Mouse (Mus musculus) left cerebral cortex, adult 11 months (tissue): ENCODE data around the gene Jakmip3.

Source experiments
- DNase-seq: peaks from one replicate; pipeline ENCODE4 v3.0.0; 2022; ENCODE audit warnings: low spot score

The Jakmip3 gene

DNA sequence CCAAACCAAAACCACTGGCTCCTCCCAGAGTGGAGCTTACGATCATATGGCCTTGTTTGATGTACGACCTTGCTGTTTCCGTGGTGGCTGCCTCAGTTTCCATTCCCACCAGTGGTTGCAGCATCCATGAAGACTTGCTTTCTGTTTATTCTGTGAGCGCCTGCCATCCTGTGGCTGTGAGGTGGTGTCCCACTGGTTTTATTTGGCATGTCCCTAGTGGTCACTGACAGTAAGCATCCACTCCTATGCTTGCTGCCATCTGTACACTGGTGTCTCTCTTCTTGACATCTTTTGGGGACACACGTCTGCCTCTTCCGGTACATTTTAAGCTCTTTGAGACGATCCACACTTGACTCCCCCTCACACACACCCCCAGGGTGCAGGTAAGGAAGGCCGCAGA is 7.2 kb downstream of the Jakmip3 start:
- DNase-seq: no peak

DNA sequence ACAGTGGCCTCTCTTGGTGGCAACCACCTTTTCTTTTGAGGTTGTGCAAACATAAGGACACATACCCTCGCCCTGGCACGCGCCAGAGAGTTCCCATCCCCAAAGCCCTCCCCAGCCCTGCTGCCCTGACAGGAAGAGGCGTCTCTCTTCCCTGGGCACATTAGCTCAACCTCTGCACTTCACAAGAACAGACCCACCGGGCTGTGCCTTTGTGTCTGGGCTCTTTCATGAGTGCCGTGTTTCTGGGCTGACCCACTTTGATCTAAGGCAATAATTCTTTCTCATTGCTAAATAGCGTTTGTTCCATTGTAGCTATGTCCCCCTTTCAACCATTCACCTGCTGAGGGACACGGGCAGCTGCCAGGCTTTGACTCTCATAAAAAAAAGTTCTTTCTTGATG is 7.8 kb downstream of the Jakmip3 start:
- DNase-seq: no peak

DNA sequence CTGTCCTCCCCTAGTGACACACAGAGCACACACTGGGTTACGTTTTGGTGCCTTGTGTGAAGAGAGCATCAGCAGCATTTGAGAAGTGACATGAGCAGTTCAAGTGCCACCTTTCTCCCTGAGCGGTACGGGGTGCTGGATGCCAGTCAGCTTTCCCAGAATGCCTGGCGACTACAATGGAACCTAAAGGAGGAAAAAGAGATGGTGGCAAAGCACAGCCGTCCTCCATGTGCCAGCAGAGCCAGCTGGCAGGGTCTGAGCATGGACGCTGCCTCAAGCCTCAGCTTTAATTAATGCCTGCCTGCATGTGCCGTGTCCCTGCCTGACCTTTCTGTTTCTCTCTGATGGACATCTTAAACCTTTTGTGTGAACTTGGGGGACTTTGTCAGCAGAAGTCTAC is 15.3 kb downstream of the Jakmip3 start:
- DNase-seq: no peak

DNA sequence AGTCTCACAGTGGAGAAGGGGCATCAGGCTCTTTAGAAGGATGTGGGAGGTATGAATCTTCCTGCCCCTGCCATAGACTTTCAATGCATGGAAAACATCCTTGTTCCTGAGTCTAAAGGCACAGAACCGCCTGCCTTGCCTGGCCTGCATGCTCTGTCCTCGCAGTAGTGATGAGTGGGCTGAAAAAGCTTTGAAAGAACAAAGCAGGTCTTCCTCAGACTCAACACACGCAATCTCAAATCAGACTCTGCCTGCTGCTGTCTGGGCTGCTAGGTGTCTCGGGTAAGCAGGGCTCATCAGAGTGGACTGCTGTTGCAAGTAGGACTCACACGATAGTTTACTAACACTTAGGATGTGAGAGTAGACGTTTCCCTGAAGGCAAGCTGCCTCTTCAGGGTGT is 16.6 kb downstream of the Jakmip3 start:
- DNase-seq: no peak

DNA sequence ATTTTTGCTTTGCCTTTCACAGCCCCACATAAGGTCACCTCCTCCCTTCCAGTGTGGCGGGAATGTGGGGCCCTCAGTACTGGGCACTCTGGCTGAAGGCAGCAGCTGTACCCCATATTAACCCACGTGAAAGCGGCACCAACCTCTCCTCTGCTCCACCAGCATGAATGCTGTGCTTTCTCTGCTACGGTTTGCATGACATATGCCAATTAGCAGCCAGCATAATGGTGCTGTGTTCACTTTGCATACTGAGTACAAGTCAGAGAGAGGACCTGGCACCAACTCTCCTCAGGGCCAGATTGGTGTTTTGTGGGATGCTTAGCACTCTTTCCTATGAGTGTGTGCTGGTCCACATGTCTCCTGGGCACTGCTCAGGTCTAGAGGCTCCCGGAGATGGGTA is 19.2 kb downstream of the Jakmip3 start:
- DNase-seq: peak; percentile 27

DNA sequence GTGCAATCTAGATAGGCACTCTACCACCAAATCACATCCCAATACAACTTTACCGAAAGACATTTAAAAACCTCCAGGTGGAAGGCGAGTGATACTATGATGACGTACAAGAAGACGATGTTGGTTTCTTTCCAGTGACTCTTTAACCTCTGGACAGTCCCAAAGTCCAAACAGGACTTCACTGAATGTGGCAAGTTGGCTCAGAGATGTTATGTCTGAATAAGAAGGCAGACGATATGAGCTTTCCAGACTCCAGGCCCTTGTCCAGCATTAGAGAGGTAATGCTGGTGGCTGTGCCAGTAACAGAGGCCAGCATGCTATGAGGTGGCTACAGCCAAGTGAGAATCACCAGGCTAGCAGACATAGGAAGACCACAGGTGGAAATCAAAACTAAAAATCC is 23.2 kb downstream of the Jakmip3 start:
- no peak for DNase-seq

DNA sequence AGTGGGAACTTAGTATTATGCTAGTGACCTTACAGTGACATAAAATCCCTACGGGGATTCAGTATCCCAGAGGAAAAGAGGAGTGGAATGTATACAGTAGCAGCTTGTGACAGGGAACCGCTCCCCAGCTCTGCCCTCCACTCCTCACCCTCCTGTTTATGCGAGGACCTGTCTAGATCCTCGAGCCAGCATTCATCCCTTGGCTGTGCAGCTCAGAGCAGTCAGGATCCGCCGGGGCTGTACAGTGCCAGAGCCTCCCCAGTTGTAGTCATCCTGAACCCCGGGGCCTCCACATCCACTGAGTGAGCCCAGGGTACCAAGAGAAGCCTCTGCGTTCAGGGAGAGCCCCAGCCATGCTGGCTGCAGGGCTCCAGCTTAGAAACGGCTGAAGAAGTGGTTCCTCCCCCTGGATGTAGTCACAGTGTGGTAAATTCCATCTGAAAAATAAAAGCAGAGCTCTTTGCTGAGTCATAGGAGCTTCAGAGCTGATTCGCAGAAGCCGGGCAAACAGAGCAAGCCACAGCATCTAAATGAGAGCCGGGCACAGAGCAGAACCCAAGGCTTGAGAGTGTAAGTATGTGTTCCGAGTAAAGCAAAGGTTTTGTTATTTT is 27.6 kb downstream of the Jakmip3 start:
- DNase-seq: peak; percentile 31

DNA sequence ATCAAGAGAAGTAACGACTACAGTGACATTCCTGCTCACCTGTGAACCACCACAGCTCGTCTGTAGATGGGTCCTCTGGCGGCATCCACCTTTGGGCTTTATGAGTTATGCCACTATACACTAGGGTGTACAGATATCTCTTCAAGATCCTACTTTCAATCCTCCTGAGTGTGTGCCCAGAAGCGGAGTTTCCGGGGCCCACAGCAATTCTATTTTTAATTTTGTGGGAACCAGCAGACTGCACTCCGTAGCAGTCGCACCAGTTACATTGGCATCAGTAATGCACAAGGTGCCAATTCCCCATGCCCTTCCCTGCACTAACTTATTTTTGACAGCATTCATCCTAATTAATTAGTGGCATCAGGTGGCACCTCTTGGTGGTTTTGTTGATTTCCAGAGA is 37.0 kb downstream of the Jakmip3 start:
- DNase-seq: no peak

DNA sequence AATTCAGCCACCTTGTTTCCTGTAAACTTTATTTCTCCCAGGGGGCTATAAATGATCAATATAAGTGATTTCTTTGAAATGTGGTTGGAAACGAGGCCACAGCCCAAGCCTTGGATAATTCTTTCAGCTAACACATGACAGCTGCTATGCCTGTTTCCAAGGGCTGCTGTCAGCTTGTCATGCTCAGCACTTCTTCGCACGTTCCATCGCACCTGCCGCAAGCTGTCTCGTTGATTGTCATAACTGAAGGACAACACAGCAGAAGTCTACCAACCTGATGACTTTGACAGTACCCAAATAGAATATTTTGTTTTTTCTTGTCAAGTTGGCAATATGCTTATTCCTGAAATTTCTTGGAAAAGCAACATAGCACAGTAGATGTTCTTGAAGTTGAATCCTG is 44.0 kb downstream of the Jakmip3 start:
- DNase-seq: no peak

DNA sequence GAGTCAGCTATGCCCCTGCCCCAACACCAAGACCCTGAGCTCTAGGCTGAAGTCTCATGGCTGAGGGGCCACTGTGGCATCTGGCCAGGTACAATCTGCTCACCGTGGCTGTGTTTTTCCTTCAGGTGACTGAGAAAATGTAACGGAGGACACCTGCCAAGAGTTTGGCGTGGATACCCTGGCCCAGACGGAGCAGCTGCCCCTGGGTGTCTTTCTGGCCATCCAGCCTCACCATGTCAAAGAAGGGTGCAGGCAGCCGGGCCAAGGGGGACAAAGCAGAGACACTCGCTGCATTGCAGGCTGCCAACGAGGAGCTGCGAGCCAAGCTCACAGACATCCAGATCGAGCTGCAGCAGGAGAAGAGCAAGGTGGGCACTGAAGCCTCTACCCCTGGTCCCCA is 48.6 kb downstream of the Jakmip3 start:
- DNase-seq: no peak

DNA sequence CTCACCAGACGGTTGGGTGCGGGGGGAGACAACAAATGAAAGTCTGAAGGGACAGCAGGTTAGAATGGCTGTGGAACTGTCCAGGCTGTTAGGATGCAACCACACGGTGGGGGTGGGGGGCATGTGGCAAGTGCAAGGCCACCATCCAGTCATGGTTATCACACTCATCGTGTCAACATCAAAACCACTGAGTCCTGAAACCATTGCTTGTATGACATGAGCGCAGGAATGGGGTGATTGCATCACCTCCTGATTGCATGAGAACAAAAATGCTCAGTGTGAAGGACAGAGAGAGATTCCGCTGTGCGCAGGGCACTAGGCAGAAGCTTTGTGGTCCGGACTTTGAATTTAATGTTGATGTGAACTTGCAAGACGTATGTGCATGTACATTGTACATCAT is 62.2 kb downstream of the Jakmip3 start:
- no peak for DNase-seq

DNA sequence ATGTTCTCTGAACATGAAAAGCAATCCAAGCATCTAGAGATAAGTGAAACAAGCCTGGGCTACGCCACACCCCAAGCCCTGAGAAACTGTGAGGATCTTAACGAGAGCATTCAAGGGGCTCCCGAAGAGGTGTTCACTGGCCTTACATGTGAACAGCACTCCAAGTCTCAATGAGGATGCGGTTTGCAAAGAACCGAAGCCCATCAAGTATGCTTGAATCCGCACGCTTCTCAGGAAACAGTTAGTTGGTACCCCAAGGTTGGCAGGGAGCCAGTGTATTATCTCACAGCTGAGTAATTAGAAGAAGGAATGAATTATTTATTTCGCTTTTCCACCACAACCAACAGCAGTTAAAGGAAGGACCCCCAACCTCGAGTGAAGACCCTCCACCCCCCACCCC is 62.7 kb downstream of the Jakmip3 start:
- DNase-seq: no peak

DNA sequence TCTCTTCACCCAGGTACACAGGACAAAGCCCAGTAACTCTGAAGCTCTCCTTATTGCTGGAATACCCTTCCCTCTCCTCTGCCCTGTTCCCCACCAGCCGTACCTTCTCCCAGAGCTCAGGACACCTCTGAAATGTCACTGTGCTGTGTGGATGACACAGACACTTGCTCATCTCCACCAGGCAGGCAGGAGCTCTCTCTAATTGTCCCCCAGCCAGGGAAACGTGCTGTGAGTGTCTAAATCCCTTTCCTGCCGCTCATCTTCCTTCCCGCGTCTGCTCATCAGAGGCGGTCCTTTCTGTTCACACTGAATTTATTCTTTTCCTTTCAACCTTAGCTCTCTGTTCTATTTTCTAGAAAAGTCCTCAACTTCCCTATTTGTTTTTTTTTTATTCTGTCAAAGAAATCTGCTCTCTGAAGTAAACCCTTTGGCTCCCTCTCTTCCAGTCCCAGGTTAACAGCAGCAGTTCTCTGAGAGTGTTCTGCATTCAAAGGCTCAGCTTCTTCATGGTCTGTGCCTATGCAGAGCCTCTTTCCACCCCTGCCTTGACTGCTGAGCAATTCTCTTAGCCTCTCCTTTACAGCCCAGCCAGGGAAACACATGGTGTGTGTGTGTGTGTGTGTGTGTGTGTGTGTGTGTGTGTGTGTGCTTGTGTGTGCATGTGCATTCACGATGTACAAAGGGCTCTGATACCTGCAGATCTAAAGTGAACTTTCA is 69.4 kb downstream of the Jakmip3 start:
- DNase-seq: no peak

DNA sequence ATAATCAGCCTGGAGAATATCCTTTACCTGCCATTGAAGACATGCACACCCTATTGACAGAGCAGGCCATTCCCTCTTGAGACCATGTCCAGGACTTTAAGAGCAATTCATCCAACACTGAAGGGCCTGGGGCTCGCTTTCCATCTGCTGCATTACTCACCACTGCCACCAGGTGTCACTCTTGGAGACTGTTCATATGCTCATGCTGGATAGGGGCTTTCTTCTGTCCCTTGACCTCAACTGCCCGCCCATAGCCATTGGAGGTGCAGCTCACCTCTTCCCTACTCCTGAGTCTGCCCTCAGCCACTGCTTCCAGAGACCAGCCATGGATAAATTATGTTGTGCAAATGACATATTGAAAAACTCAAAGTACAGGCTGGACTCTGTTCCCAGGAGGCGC is 70.5 kb downstream of the Jakmip3 start:
- DNase-seq: peak; percentile 32

DNA sequence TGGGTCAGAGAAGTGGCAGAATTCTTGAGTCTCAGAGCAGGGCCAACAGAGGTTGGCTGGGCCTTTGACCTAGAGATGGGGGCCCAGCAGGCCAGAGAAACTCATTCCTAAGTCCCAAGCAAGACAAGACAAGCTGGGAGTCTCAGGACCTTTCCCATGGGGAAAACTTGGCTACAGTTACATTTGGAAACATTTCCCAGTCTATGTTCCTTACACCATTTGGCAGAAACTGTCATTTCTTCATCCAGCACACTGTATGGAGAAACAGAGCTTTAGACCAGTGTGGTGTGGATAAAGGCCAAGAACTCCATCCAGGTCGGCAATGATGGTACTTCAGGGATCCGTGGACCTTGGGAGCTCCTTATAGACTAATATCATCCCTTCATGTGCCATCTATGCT is 71.1 kb downstream of the Jakmip3 start:
- no peak for DNase-seq

DNA sequence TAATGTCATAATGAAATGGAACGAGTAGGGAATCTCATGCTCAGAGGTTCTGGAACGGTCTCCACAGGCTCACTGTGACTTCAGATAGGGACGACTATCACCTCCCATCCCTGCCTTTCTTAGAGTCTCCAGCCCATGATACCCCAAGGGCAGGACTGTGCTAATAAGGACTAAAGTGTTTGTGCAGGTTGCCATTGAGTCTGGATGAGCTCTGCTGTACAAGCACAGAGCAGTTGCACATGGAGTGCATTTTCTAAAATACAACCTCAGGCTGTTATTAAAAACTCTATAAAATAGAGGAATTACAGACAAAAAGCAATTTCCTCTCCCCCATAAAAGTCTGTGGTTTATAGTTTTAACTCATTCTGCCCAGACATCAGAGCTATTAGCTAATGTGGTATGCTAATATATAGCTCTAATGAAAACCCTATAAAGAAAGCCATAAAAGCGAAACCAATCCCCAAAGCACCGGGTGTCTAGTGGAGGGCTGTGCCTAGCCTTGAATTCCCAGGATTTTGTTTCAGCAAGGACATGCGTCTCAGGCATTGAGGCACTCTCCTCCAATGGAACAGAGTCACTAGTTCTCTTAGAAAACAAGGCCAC is 72.3 kb downstream of the Jakmip3 start:
- DNase-seq: no peak

DNA sequence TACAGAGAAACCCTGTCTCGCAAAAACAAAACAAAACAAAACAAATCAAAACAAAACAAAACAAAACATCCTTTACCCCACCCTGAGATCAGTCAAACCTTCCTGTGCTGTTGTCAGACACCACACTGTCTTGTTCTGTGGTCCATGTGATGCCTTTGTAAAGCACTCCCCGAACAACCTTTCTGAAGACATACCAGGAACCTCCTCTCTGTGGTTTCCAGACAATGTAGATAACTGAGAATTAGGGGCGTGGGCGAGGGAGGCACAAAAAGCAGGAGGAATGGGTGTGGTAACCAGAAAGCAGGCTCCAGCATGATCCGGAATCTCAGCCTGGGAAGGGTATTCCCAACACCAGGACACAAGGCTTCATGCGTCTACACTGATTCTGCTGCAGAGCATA is 74.6 kb downstream of the Jakmip3 start:
- DNase-seq: no peak

DNA sequence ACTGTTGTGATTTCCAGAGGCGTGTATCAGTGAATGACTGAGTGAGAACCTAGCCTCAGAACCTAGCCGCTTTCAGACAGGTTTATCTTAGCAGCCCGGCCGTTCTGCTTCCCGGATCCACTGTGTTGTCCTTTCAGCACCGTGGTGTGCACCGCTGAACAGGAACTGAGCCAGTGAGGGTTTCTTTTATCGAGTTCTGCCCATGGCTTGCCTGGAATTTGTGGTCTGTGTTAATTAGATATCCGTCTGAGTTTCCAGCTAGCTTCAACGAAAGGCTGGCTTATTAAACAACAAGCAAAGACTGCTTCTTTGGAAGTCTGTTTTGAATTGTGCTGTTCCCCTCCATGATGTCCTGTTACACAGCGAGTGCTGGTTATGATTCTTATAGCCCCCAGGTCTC is 75.8 kb downstream of the Jakmip3 start:
- no peak for DNase-seq

DNA sequence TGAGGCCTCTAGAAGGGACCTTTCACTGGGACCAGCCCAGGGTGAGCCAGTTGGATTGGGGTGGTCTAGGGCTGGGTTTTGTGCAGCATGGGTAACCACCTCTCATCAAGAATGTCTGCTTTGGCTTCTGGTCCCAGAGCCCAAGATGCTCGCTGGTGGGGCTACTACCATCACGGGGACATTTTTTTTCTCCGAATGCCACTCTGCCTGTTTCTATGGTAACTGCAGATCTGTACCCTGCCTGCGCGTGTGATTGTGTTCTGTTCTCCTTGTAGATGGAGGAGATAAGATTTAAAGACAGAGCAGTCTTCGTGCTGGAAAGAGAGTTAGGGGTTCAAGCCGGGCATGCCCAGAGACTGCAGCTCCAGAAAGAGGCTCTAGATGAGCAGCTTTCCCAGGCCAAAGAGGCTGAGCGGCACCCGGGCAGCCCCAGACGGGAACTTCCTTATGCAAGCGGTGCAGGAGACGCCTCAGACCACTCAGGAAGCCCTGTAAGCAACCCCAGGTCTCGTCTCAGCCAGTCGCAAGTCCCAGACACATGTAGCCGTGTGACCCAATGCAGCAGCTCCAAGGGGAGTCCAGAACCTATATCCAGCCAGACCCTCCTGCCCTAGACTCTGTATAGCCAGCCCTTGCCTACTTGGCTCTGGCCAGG is 76.8 kb downstream of the Jakmip3 start:
- no peak for DNase-seq

DNA sequence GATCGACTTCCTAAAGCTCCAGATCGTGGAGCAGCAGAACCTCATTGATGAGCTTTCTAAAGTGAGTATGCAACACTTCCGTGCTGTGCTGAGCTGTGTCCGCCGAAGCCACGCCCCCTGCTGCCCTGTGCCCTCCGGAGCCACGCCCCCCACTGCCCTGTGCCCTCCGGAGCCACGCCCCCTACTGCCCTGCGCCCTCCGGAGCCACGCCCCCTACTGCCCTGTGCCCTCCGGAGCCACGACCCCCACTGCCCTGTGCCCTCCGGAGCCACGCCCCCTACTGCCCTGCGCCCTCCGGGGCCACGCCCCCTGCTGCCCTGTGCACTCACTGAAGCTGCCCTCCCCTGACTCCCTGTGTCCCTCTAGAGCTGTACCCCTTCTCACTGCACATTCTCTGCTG is 80.4 kb downstream of the Jakmip3 start:
- no peak for DNase-seq

DNA sequence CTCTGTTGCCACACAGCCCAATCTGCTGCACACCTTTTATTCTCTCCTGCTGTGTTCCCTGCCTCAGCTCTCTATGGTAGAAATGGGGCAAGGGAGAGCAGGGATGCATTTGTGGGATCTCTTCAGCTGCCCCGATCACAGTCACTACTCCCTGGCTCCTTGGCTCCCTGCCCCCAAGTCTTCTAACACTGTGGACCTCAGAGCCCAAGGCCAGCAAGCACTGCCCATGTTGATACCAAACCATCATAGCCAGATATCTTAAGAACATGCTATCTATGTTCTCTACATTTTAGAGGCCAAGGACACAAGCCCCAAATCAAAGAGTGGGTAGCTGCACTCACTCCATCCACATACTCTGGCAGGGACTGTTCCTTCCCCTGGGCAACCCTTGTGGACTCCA is 80.8 kb downstream of the Jakmip3 start:
- DNase-seq: no peak

DNA sequence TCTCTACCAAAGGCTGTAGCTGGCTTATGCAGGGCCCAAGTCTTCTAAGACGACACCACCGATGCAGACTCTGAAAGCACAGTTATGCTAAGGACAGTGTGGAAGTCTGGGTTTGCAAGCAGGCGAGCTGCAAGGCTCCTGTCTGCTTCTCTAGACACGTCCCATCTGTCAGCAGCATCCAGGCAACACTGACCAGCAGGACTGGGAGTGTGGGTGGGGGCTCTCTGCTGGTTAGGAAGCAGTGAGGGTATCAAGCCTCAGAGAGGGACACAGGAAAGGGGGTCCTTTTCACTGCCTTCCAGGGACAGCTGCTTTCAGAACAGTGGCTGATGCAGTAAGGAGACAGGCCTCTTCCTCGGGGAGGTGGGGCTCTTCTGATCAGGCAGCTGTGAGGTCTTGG is 86.6 kb downstream of the Jakmip3 start:
- no peak for DNase-seq

DNA sequence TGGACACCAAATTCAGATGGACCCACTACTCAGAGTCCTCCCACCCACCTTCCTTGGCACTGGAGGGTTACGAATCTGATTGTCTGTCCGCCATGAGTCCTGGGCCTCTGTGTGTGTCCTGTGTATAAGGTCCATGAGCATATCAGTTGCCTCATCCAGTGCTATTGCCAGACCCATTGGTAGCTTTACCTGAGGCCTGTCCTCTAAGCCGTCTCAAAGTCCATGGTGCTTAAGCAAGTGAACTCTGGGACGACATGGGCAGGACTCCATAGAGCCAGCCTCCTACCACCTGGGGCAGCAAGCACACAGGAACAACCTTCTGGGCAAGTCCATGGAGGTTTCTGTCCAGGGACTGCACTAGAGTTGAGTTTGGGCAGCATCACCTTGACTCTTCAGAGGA is 90.7 kb downstream of the Jakmip3 start:
- DNase-seq: no peak
